Mouse (Mus musculus) 3134 (cell line): ENCODE measurements around the gene Gm815.

Experiments used
- DNase-seq: peaks from one replicate; pipeline ENCODE4 v3.0.0-alpha.2; 2011; ENCODE audit warnings: low spot score; ENCODE audit not compliant: insufficient read length; ENCODE audit errors: extremely low read depth

The Gm815 gene

GRCm38 (mm10) chr19:26885616-26886015 is at the start of gene Gm815:
Gene Gm815, plus strand, starts transcription at chr19:26885881.
- no peak for DNase-seq

- no peak for DNase-seq
Observed at GRCm38 (mm10) chr19:26837626-26838025, 48.1 kb upstream of the Gm815 start.

DNA sequence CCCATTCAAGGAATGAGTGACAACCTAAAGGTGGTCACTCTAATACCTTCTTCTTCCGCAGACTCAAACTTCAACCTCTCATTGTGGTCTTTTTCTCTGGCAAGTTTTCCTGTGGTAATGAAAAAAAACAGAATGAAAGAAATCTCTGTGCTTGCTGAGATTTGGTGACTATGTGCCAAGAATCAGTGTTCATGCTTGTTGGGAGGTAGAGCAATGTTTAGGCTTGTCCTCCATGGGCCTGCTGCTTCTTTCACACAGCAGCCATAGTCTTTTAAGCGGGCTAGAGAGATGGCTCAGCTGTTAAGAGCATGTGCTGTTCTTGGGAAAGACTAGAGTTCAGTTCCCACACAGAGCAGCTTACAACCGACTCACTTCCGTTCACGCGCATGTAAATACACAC is 41.8 kb upstream of the Gm815 start:
- no peak for DNase-seq

DNA sequence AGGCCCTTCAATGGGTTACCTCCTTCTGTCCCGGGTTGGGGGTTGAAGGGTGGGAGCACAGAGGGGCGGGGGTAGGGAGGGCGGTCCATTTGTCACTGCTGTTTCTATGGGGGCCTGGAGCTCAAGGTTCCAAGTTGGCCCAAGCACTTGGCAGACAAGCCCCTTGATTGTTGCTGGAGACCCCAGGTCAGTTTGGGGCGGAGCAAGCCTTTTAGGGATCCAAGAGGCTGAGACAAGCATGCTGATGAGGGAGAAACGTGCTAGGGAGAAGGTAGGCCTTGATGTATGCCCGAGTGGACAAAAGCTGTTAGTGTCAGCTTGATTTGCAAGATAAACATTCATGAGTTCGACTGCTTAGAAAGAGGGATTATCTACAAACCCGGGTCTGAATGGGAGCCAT is 40.9 kb upstream of the Gm815 start:
- DNase-seq: no peak

DNA sequence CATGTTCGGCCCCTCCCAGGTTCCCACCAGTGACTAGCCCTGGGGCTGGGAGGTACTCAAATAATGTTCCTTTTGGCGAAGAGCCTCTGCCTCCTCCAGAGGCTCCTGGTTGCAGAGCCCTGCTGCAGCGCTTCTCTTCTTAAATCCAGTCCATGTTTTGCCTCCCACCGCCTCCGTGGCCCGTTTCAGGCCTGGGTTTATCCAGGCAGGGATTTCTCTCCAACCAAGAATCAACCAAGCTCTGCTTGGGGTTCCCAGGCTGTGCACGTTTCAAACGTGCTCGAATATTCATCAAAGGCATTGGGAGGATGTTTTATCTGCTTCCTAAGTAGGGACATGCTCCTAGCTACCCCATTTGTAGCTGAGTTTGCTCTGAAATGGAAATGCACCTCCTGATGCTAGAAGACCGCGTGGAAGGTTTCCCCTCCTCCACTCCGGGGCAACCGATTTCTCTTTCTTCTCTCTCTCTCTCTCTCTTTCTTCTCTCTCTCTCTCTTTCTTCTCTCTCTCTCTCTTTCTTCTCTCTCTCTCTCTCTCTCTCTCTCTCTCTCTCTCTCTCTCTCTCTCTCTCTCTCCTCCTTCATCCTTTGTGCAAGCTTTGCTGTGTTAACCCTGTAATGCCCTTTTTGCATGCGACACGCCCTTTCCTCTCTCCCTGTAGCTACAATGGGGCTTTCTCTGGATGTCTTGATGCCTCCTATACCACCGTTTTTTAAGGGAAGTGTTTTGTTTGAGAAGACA is 40.2 kb upstream of the Gm815 start:
- peak; percentile 72 for DNase-seq

DNA sequence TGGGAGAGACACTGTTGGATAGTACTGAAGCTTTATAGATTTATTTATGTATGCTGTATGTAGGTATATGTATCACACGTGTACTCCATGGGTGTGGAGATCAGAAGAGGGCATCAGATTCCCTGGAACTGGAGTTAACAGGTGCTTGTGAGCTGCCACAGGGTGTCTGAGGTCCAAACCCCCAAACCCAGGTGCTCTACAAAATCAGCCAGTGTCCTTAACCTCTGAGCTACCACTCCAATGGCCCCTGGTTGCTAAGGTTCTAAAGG is 39.7 kb upstream of the Gm815 start:
- DNase-seq: no peak

GRCm38 (mm10) chr19:26851017-26851782 is 34.5 kb upstream of the Gm815 start:
- no peak for DNase-seq

DNA sequence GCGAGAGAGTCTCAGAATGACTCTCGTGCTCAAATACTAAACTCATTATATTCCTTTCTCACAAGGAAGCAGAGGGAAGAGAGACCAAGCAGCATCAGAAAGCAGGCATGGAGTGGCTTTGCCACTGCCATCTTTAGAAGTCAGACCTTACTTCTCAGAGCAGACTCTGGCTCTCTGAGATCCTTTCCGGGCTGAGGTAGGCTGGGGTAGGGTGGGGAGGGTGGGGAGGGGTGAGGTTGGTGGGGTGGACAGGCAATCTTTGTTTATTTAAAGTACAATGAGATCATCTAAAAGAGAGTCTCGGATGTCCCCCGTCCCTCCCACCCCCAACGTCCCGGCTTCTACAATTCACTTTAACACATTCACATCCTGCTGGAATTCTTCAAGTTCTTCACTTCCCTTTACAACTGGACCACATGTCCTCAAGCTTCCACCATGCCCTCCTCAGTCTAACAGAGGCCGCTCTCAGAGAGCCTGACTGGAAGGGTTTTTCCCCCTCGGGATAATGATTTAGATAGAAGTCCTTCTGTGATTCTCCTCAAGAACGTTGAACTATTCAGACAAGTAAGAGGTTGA is 33.3 kb upstream of the Gm815 start:
- no peak for DNase-seq

DNA sequence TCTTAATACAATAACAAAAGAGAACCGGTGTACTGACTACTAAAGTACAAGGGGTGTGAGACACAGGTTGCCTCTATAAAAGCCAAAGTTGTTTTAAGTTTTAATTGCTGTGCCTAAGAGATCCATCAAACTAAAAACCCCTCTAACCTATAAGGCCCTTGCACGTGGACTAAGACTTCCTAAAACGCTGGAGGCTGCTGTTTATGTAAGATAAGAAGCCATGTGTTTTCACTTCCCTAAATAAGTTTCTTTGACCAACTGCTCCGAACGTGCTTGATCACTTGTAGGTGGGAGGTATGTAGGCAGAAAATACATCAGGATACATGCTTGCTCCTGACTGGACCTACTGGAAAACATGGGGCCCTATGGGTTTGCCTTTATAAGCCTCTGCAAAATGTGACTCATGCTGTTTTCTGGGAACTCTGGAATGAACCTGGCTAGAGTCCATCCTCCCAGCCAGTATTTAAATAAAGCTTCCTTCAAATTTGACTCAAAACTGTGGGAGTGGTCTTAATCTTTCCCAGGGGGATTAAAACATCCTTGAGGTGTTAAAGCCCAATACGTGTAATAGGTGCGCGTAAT is 31.9 kb upstream of the Gm815 start:
- DNase-seq: no peak

DNA sequence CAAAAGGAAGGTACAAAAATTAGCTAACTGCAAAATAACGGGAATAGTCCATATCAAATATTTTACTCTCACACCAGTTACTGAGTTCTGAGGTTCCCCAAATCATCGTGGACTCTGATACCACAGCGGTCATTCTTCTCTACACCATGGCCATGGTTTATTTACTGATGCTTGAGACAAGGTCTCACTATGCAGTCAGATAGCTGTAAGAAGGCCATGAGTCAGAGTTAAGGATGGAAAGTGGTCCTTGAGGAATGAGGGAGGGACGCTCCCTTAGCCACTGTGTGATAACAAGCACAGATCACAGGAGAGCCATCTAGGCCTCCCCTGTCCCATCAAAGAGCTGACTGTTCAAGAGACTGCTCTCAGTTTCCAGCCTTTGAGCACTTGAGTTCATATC is 31.0 kb upstream of the Gm815 start:
- no peak for DNase-seq

DNA sequence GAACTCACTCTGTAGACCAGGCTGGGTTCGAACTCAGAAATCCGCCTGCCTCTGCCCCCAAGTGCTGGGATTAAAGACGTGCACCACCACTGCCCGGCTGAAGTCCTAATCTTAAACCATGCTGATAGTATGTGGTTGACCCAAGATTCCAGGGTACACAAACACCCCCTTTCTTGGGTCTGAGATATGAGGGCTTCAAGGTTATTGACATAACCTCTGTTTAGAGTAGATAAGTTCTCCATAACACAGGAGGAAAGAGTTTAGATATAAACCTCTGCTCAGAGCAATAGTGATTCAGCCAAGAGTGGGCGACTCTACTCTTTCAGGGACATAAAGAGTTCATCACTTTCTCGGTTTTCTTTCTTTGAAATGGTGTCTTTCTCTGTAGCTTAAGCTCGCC is 30.5 kb upstream of the Gm815 start:
- no peak for DNase-seq

GRCm38 (mm10) chr19:26858427-26859194 is 27.1 kb upstream of the Gm815 start:
- no peak for DNase-seq

DNA sequence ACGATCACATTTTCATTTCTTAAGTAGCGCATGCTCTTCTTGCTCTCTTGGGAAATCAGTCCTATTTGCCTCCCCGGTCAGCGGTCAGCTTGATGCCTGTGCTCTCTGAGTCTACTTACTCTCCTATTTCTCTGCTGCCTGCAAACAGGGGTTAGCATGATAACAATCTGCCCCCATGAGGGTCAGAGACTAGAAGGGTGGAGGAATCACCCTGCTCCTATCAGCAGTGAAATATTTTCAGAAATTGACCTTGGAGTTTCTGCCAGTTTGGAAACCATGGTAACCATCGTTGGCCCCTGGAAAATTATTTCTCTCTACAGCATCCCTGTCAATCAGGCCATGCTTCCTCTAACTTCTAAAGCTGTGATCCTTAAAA is 26.5 kb upstream of the Gm815 start:
- DNase-seq: no peak

- DNase-seq: no peak
Observed at GRCm38 (mm10) chr19:26863662-26864061, 22.0 kb upstream of the Gm815 start.

DNA sequence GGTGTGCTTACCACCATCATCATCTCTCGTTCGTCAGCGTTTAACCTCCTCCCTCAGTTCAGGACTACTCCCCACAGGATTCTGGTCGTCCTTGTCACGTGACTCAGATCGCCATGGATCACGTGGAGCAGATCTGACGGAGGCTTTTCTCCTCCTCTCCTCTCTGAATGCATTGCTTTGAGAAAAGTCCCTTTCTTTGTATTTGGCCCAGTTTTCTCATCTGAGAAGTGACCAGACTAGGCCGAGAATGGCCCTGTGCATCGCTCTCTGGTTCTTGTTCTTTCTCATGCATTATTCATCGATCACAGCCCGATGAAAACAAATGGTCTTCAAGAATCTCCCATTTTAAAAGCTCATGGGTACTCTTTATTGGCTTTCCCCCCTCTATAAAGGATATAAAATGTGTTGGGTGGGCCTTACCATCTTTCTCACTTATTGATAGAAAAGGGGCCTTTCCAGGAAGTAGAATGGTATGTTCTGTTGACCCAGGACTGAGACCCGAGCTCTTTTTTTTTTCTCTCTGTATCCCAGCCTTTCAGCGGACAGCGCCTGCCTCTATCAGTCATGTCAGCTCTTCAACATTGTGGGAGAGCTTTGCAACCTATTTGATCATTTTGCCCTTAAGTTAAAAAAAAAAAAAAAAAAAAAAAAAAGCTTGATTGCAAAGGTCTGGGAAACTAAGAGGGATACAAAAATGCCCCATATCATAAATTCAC is 20.5 kb upstream of the Gm815 start:
- DNase-seq: no peak

GRCm38 (mm10) chr19:26865736-26866135 is 19.9 kb upstream of the Gm815 start:
- no peak for DNase-seq

GRCm38 (mm10) chr19:26869591-26869990 is 16.1 kb upstream of the Gm815 start:
- DNase-seq: no peak

GRCm38 (mm10) chr19:26870280-26870679 is 15.4 kb upstream of the Gm815 start:
- DNase-seq: no peak

GRCm38 (mm10) chr19:26871096-26871495 is 14.6 kb upstream of the Gm815 start:
- no peak for DNase-seq

DNA sequence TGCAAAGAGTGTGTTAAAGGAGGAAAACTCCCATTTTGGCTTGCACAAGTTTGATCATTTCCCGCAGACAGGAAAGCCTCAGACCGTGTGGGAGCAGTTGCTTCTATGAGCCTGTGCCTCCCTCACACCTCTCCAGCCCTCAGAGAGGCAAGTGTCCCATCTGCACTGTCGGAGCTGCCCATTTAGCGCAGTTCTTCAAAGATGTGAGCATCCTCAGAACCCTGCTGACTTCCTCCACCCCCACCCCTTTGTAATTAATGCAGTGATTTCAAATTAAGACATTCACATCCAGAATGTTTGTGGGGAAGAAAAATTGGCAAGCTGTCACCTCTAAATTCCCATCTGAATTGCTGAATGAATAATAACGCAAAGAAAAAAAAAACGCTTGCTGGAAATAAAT is 12.8 kb upstream of the Gm815 start:
- DNase-seq: no peak
